Mouse (Mus musculus) limb, embryonic 14.5 days (tissue): ENCODE measurements at regions not wholly inside any gene's neighbourhood (a gene's known extent, or its start where the extent isn't known, plus 50 kb on each side); places are given as distances from the start of the nearest gene placed in this dataset.

ENCODE experiments used
- ATAC-seq: fragments of 200-750 bp; cut with Nextera tagmentation; 2 replicates; pipeline ENCODE4 v1.8.0; 2017; ENCODE audit warnings: low read depth, moderate number of reproducible peaks, moderate TSS enrichment; ENCODE audit not compliant: low FRiP score
- DNase-seq: peaks from one replicate; pipeline ENCODE4 v3.0.0-alpha.2; 2015; ENCODE audit warnings: low spot score
- H3K27ac ChIP-seq: fragments of 300-500 bp; sonication (generic); replicated peaks from 2 replicates; pipeline ENCODE4 v1.5.1; 2014; ENCODE audit warnings: low read depth, mild to moderate bottlenecking, low read length, moderate library complexity, mixed read lengths
- H3K27me3 ChIP-seq: fragments of 300-500 bp; sonication (generic); 2 replicates; pipeline ENCODE4 v1.6.1; 2014; ENCODE audit warnings: low read length, mixed read lengths; ENCODE audit not compliant: control insufficient read depth, insufficient read depth
- H3K36me3 ChIP-seq: fragments of 300-500 bp; sonication (generic); 2 replicates; pipeline ENCODE4 v1.6.1; 2014; ENCODE audit warnings: mild to moderate bottlenecking, low read length, moderate library complexity, mixed read lengths; ENCODE audit not compliant: control insufficient read depth, insufficient read depth
- H3K4me1 ChIP-seq: fragments of 300-500 bp; sonication (generic); 2 replicates; pipeline ENCODE4 v1.6.1; 2014; ENCODE audit warnings: antibody characterized with exemption, low read length, mixed read lengths; ENCODE audit not compliant: control insufficient read depth, insufficient read depth
- H3K4me2 ChIP-seq: fragments of 300-500 bp; sonication (generic); replicated peaks from 2 replicates; pipeline ENCODE4 v1.6.1; 2014; ENCODE audit warnings: low read depth, mild to moderate bottlenecking, low read length, moderate library complexity; ENCODE audit not compliant: severe bottlenecking
- H3K4me3 ChIP-seq: fragments of 300-500 bp; sonication (generic); replicated peaks from 2 replicates; pipeline ENCODE4 v1.5.1; 2014; ENCODE audit warnings: low read length
- H3K9ac ChIP-seq: fragments of 300-500 bp; sonication (generic); 2 replicates; pipeline ENCODE4 v1.6.1; 2014; ENCODE audit warnings: mild to moderate bottlenecking, low read depth, low read length, moderate library complexity; ENCODE audit not compliant: severe bottlenecking
- H3K9me3 ChIP-seq: fragments of 300-500 bp; sonication (generic); 2 replicates; pipeline ENCODE4 v1.6.1; 2016; ENCODE audit warnings: low read length; ENCODE audit not compliant: control insufficient read depth
- POLR2A ChIP-seq: fragments of 200-500 bp; IDR thresholded peaks from 2 replicates; pipeline ENCODE4 v1.8.0; 2012; ENCODE audit warnings: inconsistent platforms, mild to moderate bottlenecking, moderate library complexity, borderline replicate concordance; ENCODE audit not compliant: insufficient read depth, insufficient read length; ENCODE audit errors: extremely low read depth
- WGBS: fragments of 180-500 bp; shearing (Covaris S2); extraction: QIAGEN DNeasy Blood & Tissue Kit; methylation state at CpG from one replicate; pipeline ENCODE4 v1.1.7; 2014; 5-methylcytosine and 5-hydroxymethylcytosine counted together

- H3K9ac ChIP-seq = no peak overlapping the region
- 96% methylated on average over 1 of the region's 1 CpGs for WGBS
- DNase-seq (no peak), ATAC-seq (no peak)
- no peaks in the 10 kb centered on the region for H3K27me3 ChIP-seq
- no peak overlapping the region for H3K4me2 ChIP-seq
- no peaks in the 10 kb centered on the region for H3K4me1 ChIP-seq
- H3K27ac ChIP-seq = no peak overlapping the region
- no peaks in the 10 kb centered on the region for H3K9me3 ChIP-seq
- no peak for TF ChIP-seq POLR2A
- no peak overlapping the region for H3K4me3 ChIP-seq
- H3K36me3 ChIP-seq = no peaks in the 10 kb centered on the region
Measured at GRCm38 (mm10) chr16:26276789-26277188, 94.9 kb downstream of the Cldn1 start.

DNA sequence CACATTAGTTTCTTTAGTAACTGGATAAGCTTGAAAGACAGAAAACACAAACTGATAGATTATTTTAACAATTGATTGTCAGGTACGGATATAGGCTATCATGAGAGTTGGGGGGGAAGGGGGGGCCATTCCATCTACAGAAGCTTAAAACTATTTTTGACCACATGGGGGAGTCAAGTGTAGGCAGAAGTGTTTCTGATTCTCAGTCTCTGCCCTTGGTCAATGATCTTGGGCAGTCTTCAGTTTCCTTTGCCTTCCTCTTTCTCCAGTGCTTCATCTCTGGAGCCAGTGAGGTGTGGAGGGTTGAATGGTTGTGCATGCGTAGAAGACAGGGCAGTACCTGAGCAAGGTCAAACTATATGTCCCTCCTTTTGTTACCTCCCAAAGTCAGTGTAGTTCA lies 118.8 kb downstream of the Cldn1 start:
- no peaks in the 10 kb centered on the region for H3K4me1 ChIP-seq
- no peak for TF ChIP-seq POLR2A
- 70% methylated on average over 2 of the region's 2 CpGs for WGBS

GRCm38 (mm10) chr16:26251698-26252097 lies 119.9 kb downstream of the Cldn1 start:
- ATAC-seq (no peak), DNase-seq (no peak)
- Histone ChIP-seq H3K4me3 (no peak overlapping the region), H3K27me3 (no peaks in the 10 kb centered on the region), H3K36me3 (no peaks in the 10 kb centered on the region), H3K4me1 (no peaks in the 10 kb centered on the region), H3K9ac (no peak overlapping the region), H3K9me3 (no peaks in the 10 kb centered on the region), H3K4me2 (no peak overlapping the region), H3K27ac (no peak overlapping the region)
- no peak for TF ChIP-seq POLR2A
- WGBS = 60% methylated on average over 5 of the region's 5 CpGs

More for the DNA sequence above, 118.8 kb downstream of the Cldn1 start:
- Histone ChIP-seq H3K9me3 (no peaks in the 10 kb centered on the region), H3K36me3 (no peaks in the 10 kb centered on the region), H3K27ac (no peak overlapping the region), H3K4me3 (no peak overlapping the region), H3K4me2 (no peak overlapping the region), H3K9ac (no peak overlapping the region), H3K27me3 (no peaks in the 10 kb centered on the region)
- DNase-seq (peak; percentile 6), ATAC-seq (no peak)

DNA sequence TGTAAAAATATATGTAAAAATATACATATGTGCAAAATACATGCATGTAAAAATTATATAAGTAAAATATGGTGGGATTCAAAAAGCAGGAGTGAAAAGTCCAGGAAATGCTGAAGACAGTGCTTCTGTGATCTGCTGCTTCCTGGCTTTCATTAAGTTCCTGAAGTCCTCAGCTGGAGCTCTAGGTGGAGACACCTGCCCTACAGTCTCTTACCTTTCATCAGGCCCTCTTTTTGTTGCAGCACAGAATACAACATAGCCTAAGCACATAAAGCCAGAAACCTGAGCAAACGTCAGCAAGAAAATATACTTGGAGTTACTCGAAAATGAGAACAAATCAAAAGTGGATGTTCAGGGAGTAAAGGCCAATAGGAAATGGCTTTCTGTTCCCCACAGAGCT lies 120.6 kb downstream of the Cldn1 start:
- WGBS = 70% methylated on average over 2 of the region's 2 CpGs
- Histone ChIP-seq H3K4me2 (no peak overlapping the region), H3K27me3 (no peaks in the 10 kb centered on the region)

GRCm38 (mm10) chr16:26248939-26249338 lies 122.7 kb downstream of the Cldn1 start:
- Histone ChIP-seq H3K27me3 (no peaks in the 10 kb centered on the region), H3K4me1 (no peaks in the 10 kb centered on the region), H3K4me2 (no peak overlapping the region), H3K4me3 (no peak overlapping the region), H3K9me3 (no peaks in the 10 kb centered on the region), H3K36me3 (no peaks in the 10 kb centered on the region), H3K27ac (no peak overlapping the region), H3K9ac (no peak overlapping the region)
- DNase-seq (no peak), ATAC-seq (no peak)
- no peak for TF ChIP-seq POLR2A

More for the DNA sequence above, 120.6 kb downstream of the Cldn1 start:
- no peaks in the 10 kb centered on the region for H3K4me1 ChIP-seq
- DNase-seq (no peak), ATAC-seq (no peak)
- H3K9ac ChIP-seq = no peak overlapping the region
- no peaks in the 10 kb centered on the region for H3K36me3 ChIP-seq
- TF ChIP-seq POLR2A = no peak
- no peak overlapping the region for H3K4me3 ChIP-seq
- H3K27ac ChIP-seq = no peak overlapping the region
- H3K9me3 ChIP-seq = no peaks in the 10 kb centered on the region

GRCm38 (mm10) chr16:26247926-26248325 lies 123.7 kb downstream of the Cldn1 start:
- Histone ChIP-seq H3K4me3 (no peak overlapping the region), H3K4me2 (no peak overlapping the region), H3K4me1 (no peaks in the 10 kb centered on the region), H3K27ac (no peak overlapping the region), H3K27me3 (no peaks in the 10 kb centered on the region), H3K9me3 (no peaks in the 10 kb centered on the region), H3K9ac (no peak overlapping the region), H3K36me3 (no peaks in the 10 kb centered on the region)
- TF ChIP-seq POLR2A = no peak
- DNase-seq (peak; percentile 10), ATAC-seq (no peak)
- 22% methylated on average over 1 of the region's 1 CpGs for WGBS
